Mouse (Mus musculus) heart, postnatal 0 days (tissue): ENCODE results near the gene Wdfy2. TPM values are rescaled to one million over a fixed set of nuclear protein-coding genes. Genes with fewer than 3 reads are reported as not detected.

Experiments used
- ATAC-seq: fragments of 200-750 bp; cut with Nextera tagmentation; 2 replicates; pipeline ENCODE4 v1.8.0; 2017; ENCODE audit warnings: low read depth, moderate number of reproducible peaks, moderate library complexity; ENCODE audit not compliant: insufficient read depth
- DNase-seq: peaks from one replicate; pipeline ENCODE4 v3.0.0-alpha.2; 2016; ENCODE audit warnings: low spot score
- H3K27ac ChIP-seq: fragments of 300-500 bp; sonication (generic); 2 replicates; pipeline ENCODE4 v1.5.1; 2014; ENCODE audit warnings: low read depth, mild to moderate bottlenecking
- H3K27me3 ChIP-seq: fragments of 300-500 bp; sonication (generic); 2 replicates; pipeline ENCODE4 v1.6.1; 2014; ENCODE audit warnings: low read length, mixed read lengths; ENCODE audit not compliant: control insufficient read depth, insufficient read depth
- H3K36me3 ChIP-seq: fragments of 300-500 bp; sonication (generic); replicated peaks from 2 replicates; pipeline ENCODE4 v1.6.1; 2014; ENCODE audit warnings: low read length, mixed read lengths; ENCODE audit not compliant: control insufficient read depth, insufficient read depth
- H3K4me1 ChIP-seq: fragments of 300-500 bp; sonication (generic); 2 replicates; pipeline ENCODE4 v1.6.1; 2014; ENCODE audit warnings: antibody characterized with exemption; ENCODE audit not compliant: control insufficient read depth, insufficient read depth
- H3K4me2 ChIP-seq: fragments of 300-500 bp; sonication (generic); 2 replicates; pipeline ENCODE4 v1.6.1; 2014; ENCODE audit warnings: low read depth, mild to moderate bottlenecking, low read length, moderate library complexity
- H3K4me3 ChIP-seq: fragments of 300-500 bp; sonication (generic); 2 replicates; pipeline ENCODE4 v1.5.1; 2014; ENCODE audit warnings: low read depth, low read length
- H3K9ac ChIP-seq: fragments of 300-500 bp; sonication (generic); replicated peaks from 2 replicates; pipeline ENCODE4 v1.6.1; 2014; ENCODE audit warnings: low read depth, low read length, mixed read lengths
- H3K9me3 ChIP-seq: fragments of 300-500 bp; sonication (generic); replicated peaks from 2 replicates; pipeline ENCODE4 v1.6.1; 2016; ENCODE audit warnings: low read length; ENCODE audit not compliant: control insufficient read depth
- CTCF ChIP-seq: IDR thresholded peaks from 2 replicates; pipeline ENCODE4 v1.5.1; 2016; ENCODE audit warnings: antibody characterized with exemption, control low read depth, low read depth
- EP300 ChIP-seq: IDR thresholded peaks from 2 replicates; pipeline ENCODE4 v1.6.1; 2016; ENCODE audit warnings: antibody characterized with exemption, low read depth
- WGBS: fragments of 180-500 bp; shearing (Covaris S2); extraction: QIAGEN DNeasy Blood & Tissue Kit; methylation state at CpG from one replicate; pipeline ENCODE4 v1.1.7; 2014; 5-methylcytosine and 5-hydroxymethylcytosine counted together
- polyA plus RNA-seq: library from polyadenylated mRNA; unstranded; fragments of >200 nt; fragmentation: Nextera tagmentation; extraction: Ambion mirVana; gene quantifications from 2 replicates; pipeline ENCODE4 v1.2.1, GENCODE M21; 2015
- total RNA-seq: library from RNA; depleted of rRNA; stranded (reverse); fragments of >200 nt; gene quantifications from 2 replicates; pipeline ENCODE4 v1.2.3, GENCODE M21; 2014; ENCODE audit warnings: low replicate concordance

The Wdfy2 gene
- total and polyA plus RNA-seq, 2 experiments from 2014 or later = 1.8 to 11.8 TPM

DNA sequence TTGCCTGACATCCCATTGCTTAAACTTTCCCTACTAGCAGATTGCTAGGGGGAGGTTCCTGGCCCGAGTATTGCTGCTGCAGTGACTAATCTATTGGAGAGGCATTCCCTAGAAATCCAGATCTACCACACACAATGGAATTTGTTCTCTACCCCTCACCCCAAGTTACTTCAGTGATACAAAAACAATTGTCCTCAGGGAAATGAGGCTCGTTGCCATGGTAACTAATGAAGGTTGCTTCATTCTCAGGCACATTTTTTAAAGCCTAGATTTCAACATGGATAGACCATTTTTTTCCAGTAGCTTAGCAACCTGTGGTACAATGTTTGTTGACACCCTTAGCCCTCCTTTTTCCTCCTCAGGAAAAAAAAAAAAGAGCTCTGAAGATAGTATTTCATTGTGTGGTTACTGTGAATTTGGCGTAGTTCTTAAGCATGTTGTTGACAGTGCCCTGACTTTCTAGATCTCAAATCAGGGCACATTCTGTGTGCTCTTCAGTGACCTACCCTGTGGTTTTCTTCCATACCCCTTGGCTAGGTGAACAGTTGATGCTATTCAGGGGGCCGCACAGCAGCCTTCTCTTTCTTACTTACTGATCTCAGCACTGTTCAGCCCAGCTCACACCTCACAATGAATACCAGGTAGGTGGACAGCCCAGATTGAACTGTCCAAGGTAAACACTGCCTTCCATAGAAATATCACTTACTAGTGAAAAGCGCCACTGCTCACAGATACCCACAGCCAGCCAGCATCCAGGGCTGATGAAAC is 42.8 kb downstream of the Wdfy2 start:
- Histone ChIP-seq H3K36me3 (no peaks in the 10 kb centered on the region), H3K4me2 (no peak overlapping the region), H3K27ac (peak overlapping the region; percentile 69), H3K27me3 (no peaks in the 10 kb centered on the region), H3K9ac (no peak overlapping the region), H3K4me1 (peaks cover 41% of the 10 kb centered on the region), H3K4me3 (no peak overlapping the region), H3K9me3 (no peaks in the 10 kb centered on the region)
- 69% methylated on average over 5 of the region's 5 CpGs for WGBS
- TF ChIP-seq CTCF = no peak
- TF ChIP-seq EP300 = no peak
- peak; percentile 59; the same call in 1 of the 2 replicates for ATAC-seq
- DNase-seq = peak; percentile 73

DNA sequence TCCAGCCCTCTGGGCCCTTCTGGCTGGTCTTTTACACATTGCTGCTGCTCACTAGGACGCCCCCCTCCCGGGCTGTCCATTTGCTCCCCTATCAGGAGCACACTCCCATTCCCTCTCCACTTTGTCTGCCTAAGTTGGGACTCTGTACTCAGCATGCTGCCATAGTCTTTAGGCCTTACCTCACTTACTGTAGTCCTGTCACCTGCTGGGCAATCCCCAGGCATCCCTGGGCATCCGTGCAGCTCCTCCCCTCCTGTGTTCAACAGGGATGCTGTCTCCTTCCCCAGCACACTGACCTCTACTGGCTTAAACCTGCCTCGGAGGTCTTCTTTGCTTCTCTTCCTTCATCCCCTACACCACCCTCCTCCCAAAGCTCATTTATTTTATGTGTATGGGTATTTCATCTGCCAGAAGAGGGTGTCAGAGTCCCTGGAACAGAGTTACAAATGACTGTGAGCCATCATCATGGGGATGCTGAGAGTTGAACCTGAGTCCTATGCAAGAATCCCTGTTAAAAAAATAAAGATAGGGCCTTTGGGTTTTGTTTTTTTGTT is 44.7 kb downstream of the Wdfy2 start:
- ATAC-seq (no peak), DNase-seq (no peak)
- TF ChIP-seq EP300 = no peak
- 0 out of 2 replicates have a peak, but pooled peaks have one; percentile 12 for TF ChIP-seq CTCF
- Histone ChIP-seq H3K36me3 (no peaks in the 10 kb centered on the region), H3K27me3 (no peaks in the 10 kb centered on the region), H3K4me1 (peaks cover 44% of the 10 kb centered on the region), H3K4me3 (no peak overlapping the region), H3K9ac (no peak overlapping the region), H3K4me2 (no peak overlapping the region), H3K27ac (no peak overlapping the region), H3K9me3 (no peaks in the 10 kb centered on the region)
- 50% methylated on average over 4 of the region's 4 CpGs for WGBS

DNA sequence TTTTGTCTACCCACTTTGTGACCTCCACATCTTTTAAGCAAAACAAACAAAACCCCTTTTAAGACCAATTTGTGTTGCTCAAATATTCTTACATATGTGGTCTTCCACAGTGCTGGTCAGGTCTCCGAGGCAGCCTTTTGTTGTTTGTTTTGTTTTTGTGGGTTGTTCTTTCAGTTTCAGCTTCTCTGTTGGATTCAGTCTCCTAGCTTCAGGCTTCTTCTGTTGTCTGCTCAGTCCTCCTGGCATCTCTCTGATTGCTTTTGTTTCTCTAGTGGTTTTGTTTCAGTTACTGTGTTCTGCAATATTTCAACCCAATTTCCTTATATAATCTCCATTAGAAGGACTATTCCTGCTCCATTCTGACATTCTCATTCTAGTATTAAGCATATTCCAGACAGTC is 46.1 kb downstream of the Wdfy2 start:
- TF ChIP-seq CTCF (no peak), EP300 (no peak)
- 46% methylated on average over 1 of the region's 1 CpGs for WGBS
- no peak overlapping the region for H3K4me3 ChIP-seq
- DNase-seq (no peak), ATAC-seq (no peak)
- H3K9me3 ChIP-seq = no peaks in the 10 kb centered on the region
- no peak overlapping the region for H3K9ac ChIP-seq
- peaks cover 29% of the 10 kb centered on the region for H3K4me1 ChIP-seq
- H3K27me3 ChIP-seq = no peaks in the 10 kb centered on the region
- no peak overlapping the region for H3K27ac ChIP-seq
- no peaks in the 10 kb centered on the region for H3K36me3 ChIP-seq
- no peak overlapping the region for H3K4me2 ChIP-seq

DNA sequence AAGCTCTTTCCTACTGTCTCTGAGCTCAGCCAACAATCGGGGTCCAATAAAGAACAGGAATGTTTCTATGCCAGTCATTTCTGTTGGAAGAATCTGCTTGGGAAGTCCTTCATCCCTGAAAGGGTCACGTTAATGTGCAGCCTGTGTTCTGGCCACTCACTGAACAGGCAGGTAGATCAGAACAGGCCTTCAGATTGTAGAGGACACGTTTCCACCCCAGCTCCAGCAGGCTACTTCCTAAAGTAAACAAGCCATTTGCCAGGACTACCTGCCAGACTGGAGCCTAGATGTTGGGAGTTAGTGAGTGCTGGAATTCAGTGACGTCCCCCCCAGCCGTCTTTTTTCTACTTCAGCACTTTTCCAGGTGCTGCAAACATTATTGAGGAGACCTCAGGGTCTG is 46.7 kb downstream of the Wdfy2 start:
- Histone ChIP-seq H3K27ac (no peak overlapping the region), H3K9ac (no peak overlapping the region), H3K4me1 (peaks cover 23% of the 10 kb centered on the region), H3K9me3 (no peaks in the 10 kb centered on the region), H3K36me3 (no peaks in the 10 kb centered on the region), H3K27me3 (no peaks in the 10 kb centered on the region), H3K4me3 (no peak overlapping the region), H3K4me2 (no peak overlapping the region)
- DNase-seq (no peak), ATAC-seq (no peak)
- WGBS = 46% methylated on average over 5 of the region's 5 CpGs
- TF ChIP-seq CTCF (no peak), EP300 (no peak)

DNA sequence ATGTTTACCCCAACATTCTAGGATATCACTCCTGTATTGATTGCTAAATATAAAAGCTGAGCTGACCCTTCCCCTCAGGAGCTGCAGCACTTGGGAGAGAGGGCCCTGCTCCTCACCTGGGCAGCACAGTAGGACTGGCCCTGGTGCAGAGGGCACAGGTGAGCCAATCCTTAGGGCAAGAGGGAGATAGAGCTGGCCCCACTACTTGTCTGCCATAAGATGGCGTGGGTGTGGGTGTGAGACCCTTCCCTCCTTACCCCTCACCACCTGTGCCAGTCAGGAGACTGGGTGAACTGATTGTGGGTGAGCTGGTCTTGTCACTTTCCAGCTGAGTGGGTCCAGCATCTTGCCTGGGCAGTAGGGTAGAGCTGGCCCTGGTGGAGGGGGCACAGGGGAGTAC is 47.2 kb downstream of the Wdfy2 start:
- DNase-seq (no peak), ATAC-seq (no peak)
- H3K4me2 ChIP-seq = no peak overlapping the region
- TF ChIP-seq CTCF = no peak
- no peak for TF ChIP-seq EP300
- H3K36me3 ChIP-seq = no peaks in the 10 kb centered on the region
- 80% methylated on average over 1 of the region's 1 CpGs for WGBS
- no peak overlapping the region for H3K9ac ChIP-seq
- no peak overlapping the region for H3K27ac ChIP-seq
- H3K27me3 ChIP-seq = no peaks in the 10 kb centered on the region
- no peak overlapping the region for H3K4me3 ChIP-seq
- no peaks in the 10 kb centered on the region for H3K9me3 ChIP-seq
- peaks cover 21% of the 10 kb centered on the region for H3K4me1 ChIP-seq
